Mouse (Mus musculus) cerebellum, adult (tissue): ENCODE data around the gene Larp6.

ENCODE experiments used
- ATAC-seq: cut with Nextera tagmentation; 2 replicates; pipeline ENCODE4 v1.9.2; 2017; ENCODE audit warnings: mild to moderate bottlenecking, moderate library complexity, mixed read lengths; ENCODE audit not compliant: insufficient number of reproducible peaks, low FRiP score, low TSS enrichment

Gene Larp6

GRCm38 (mm10) chr9:60713616-60714015 is 827 bp downstream of the Larp6 start:
- no peak for ATAC-seq

- ATAC-seq: no peak
Measured at GRCm38 (mm10) chr9:60714191-60714590, 1.4 kb downstream of the Larp6 start.

GRCm38 (mm10) chr9:60715271-60715670 is 2.5 kb downstream of the Larp6 start:
- no peak for ATAC-seq

- no peak for ATAC-seq
Measured at GRCm38 (mm10) chr9:60715828-60716227, 3.0 kb downstream of the Larp6 start.

- no peak for ATAC-seq
Measured at GRCm38 (mm10) chr9:60718284-60718683, 5.5 kb downstream of the Larp6 start.

- ATAC-seq: no peak
Measured at GRCm38 (mm10) chr9:60719687-60720086, 6.9 kb downstream of the Larp6 start.

GRCm38 (mm10) chr9:60724968-60725367 is 12.2 kb downstream of the Larp6 start:
- ATAC-seq: no peak

GRCm38 (mm10) chr9:60734321-60734720 is 21.5 kb downstream of the Larp6 start:
- no peak for ATAC-seq

- no peak for ATAC-seq
Measured at GRCm38 (mm10) chr9:60739126-60739525, 26.3 kb downstream of the Larp6 start.

GRCm38 (mm10) chr9:60741436-60741835 is 28.6 kb downstream of the Larp6 start:
- no peak for ATAC-seq

- ATAC-seq: no peak
Measured at GRCm38 (mm10) chr9:60742516-60742915, 29.7 kb downstream of the Larp6 start.

GRCm38 (mm10) chr9:60743180-60743900 is 30.6 kb downstream of the Larp6 start:
- peak; percentile 53; the same call in 1 of the 2 replicates for ATAC-seq

- 0 out of 2 replicates have a peak, but pooled peaks have one; percentile 34 for ATAC-seq
Measured at GRCm38 (mm10) chr9:60744171-60744969, 31.6 kb downstream of the Larp6 start.

- no peak for ATAC-seq
Measured at GRCm38 (mm10) chr9:60744971-60745370, 32.2 kb downstream of the Larp6 start.

GRCm38 (mm10) chr9:60746561-60746960 is 33.8 kb downstream of the Larp6 start:
- ATAC-seq: no peak

- ATAC-seq: no peak
Measured at GRCm38 (mm10) chr9:60747672-60748071, 34.9 kb downstream of the Larp6 start.

GRCm38 (mm10) chr9:60748191-60748590 is 35.4 kb downstream of the Larp6 start:
- ATAC-seq: no peak

GRCm38 (mm10) chr9:60749105-60749504 is 36.3 kb downstream of the Larp6 start:
- no peak for ATAC-seq

- ATAC-seq: no peak
Measured at GRCm38 (mm10) chr9:60751098-60751497, 38.3 kb downstream of the Larp6 start.

- ATAC-seq: no peak
Measured at GRCm38 (mm10) chr9:60751971-60752370, 39.2 kb downstream of the Larp6 start.

GRCm38 (mm10) chr9:60752636-60753035 is 39.8 kb downstream of the Larp6 start:
- no peak for ATAC-seq

- ATAC-seq: no peak
Measured at GRCm38 (mm10) chr9:60756258-60756657, 43.5 kb downstream of the Larp6 start.
